Mouse (Mus musculus): ENCODE measurements around the gene Naa38. TPM values are rescaled to one million over a fixed set of nuclear protein-coding genes. Genes with fewer than 3 reads are reported as not detected.

Gene Naa38
- polyA plus RNA-seq, 1 experiment = 43.9 TPM

DNA sequence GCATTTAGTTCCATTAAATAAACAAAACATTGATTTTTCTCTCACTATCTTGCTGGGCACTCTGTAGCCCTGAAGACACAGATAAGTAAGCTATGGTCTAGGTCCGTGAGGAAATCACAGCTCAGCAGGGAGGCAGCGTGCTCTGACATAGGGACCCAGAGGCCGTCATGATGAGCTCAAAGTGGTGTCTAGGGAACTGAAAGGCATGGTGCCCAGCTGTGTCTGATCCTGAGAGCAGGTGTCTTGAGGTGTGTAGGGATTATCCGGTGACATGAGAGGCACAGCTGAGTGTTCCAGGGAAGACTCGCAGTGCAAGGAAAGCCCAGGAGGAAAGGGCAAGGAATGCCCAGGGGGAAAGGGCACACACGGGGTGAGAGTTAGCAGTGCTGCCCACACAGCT, 37.9 kb downstream of the Naa38 start:
- TF ChIP-seq POLR2A (IDR thresholded peaks at IDR 0.05; ENCODE audit: borderline replicate concordance, control insufficient read depth, low read depth, low read length) (no peak), CTCF (IDR thresholded peaks at IDR 0.05; ENCODE audit: control insufficient read depth, insufficient read depth, low read length) (no peak)
- peaks cover 3% of the 10 kb centered on the region; the same call in 1 of the 2 replicates for H3K4me1 ChIP-seq (ENCODE audit: control insufficient read depth, insufficient read depth, low read length)
- 77% methylated on average over 6 of the region's 6 CpGs for WGBS
- H3K4me3 ChIP-seq (replicated peaks; ENCODE audit: control insufficient read depth, low read depth, low read length) = no peak overlapping the region
- H3K27ac ChIP-seq (ENCODE audit: control insufficient read depth, insufficient read depth, low read depth, low read length, poor library complexity) = no peak overlapping the region

DNA sequence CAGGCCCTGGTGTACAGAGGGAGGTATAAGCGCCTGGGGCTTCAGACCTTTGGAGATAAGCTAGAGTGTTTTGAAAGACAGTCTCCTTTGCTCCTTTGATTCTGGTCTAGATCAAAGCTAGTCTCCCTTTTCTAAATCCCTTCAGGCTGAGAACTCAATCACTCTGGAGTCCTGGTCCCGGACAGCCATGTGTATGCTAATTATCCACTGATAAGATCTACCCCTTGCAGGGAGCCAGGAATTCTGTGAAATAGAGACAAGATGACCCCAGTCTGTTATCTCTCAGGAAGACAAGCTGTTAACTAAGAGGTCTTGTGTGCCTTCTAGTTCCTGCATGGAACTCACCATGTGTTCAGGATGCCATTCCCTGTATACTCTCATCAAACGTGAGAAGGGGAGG, 42.0 kb downstream of the Naa38 start:
- TF ChIP-seq POLR2A (IDR thresholded peaks at IDR 0.05; ENCODE audit: borderline replicate concordance, control insufficient read depth, low read depth, low read length) (no peak), CTCF (IDR thresholded peaks at IDR 0.05; ENCODE audit: control insufficient read depth, insufficient read depth, low read length) (no peak)
- Histone ChIP-seq H3K27ac (ENCODE audit: control insufficient read depth, insufficient read depth, low read depth, low read length, poor library complexity) (no peak overlapping the region), H3K4me1 (ENCODE audit: control insufficient read depth, insufficient read depth, low read length) (no peaks in the 10 kb centered on the region; the same call in 1 of the 2 replicates), H3K4me3 (replicated peaks; ENCODE audit: control insufficient read depth, low read depth, low read length) (no peak overlapping the region)
- 74% methylated on average over 3 of the region's 3 CpGs for WGBS

- H3K4me1 ChIP-seq (ENCODE audit: control insufficient read depth, insufficient read depth, low read length) = no peaks in the 10 kb centered on the region; the same call in 1 of the 2 replicates
- H3K4me3 ChIP-seq (replicated peaks; ENCODE audit: control insufficient read depth, low read depth, low read length) = no peak overlapping the region
- 48% methylated on average over 5 of the region's 5 CpGs for WGBS
- no peak for TF ChIP-seq CTCF (IDR thresholded peaks at IDR 0.05; ENCODE audit: control insufficient read depth, insufficient read depth, low read length)
- no peak for TF ChIP-seq POLR2A (IDR thresholded peaks at IDR 0.05; ENCODE audit: borderline replicate concordance, control insufficient read depth, low read depth, low read length)
- no peak overlapping the region for H3K27ac ChIP-seq (ENCODE audit: control insufficient read depth, insufficient read depth, low read depth, low read length, poor library complexity)
Measured at GRCm38 (mm10) chr11:69443328-69443727, 48.0 kb downstream of the Naa38 start.

Other genes starting within 250 kb of the Naa38 start
- not detected in 2 replicates for gene Alox12b, start 238.5 kb upstream of the Naa38 start, polyA plus RNA-seq (2011; ENCODE audit: insufficient read depth, insufficient read length, low replicate concordance, missing spikeins)
- not detected in 2 replicates for gene Alox8, start 197.6 kb upstream of the Naa38 start, polyA plus RNA-seq (2011; ENCODE audit: insufficient read depth, insufficient read length, low replicate concordance, missing spikeins)
- gene Gucy2e, start 158.5 kb upstream of the Naa38 start, polyA plus RNA-seq (2011; ENCODE audit: insufficient read depth, insufficient read length, low replicate concordance, missing spikeins) = not detected in 2 replicates
- gene Cntrob, start 71.7 kb upstream of the Naa38 start, polyA plus RNA-seq (2011; ENCODE audit: insufficient read depth, insufficient read length, low replicate concordance, missing spikeins) = 43.7 and 59.8 TPM in 2 replicates
- gene Trappc1, start 71.5 kb upstream of the Naa38 start, polyA plus RNA-seq (2011; ENCODE audit: insufficient read depth, insufficient read length, low replicate concordance, missing spikeins) = 50.7 and 71.7 TPM in 2 replicates
- gene Kcnab3, start 69.2 kb upstream of the Naa38 start, polyA plus RNA-seq (2011; ENCODE audit: insufficient read depth, insufficient read length, low replicate concordance, missing spikeins) = not detected in 2 replicates
- gene Rnf227, start 55.0 kb upstream of the Naa38 start, polyA plus RNA-seq (2011; ENCODE audit: insufficient read depth, insufficient read length, low replicate concordance, missing spikeins) = 1.7 TPM in 1 of 2 replicates, not detected in the other
- 49.6 and 54.5 TPM in 2 replicates for gene Chd3, start 26.1 kb upstream of the Naa38 start, polyA plus RNA-seq (2011; ENCODE audit: insufficient read depth, insufficient read length, low replicate concordance, missing spikeins)
- gene Cyb5d1, start 144 bp downstream of the Naa38 start, polyA plus RNA-seq (2011; ENCODE audit: insufficient read depth, insufficient read length, low replicate concordance, missing spikeins) = 5.1 and 9.1 TPM in 2 replicates
- 1.6 TPM in 1 of 2 replicates, not detected in the other for gene Tmem88, start 2.7 kb downstream of the Naa38 start, polyA plus RNA-seq (2011; ENCODE audit: insufficient read depth, insufficient read length, low replicate concordance, missing spikeins)
- gene Kdm6b, start 18.2 kb downstream of the Naa38 start, polyA plus RNA-seq (2011; ENCODE audit: insufficient read depth, insufficient read length, low replicate concordance, missing spikeins) = 13.7 and 29.2 TPM in 2 replicates
- gene Dnah2, start 153.6 kb downstream of the Naa38 start, polyA plus RNA-seq (2011; ENCODE audit: insufficient read depth, insufficient read length, low replicate concordance, missing spikeins) = 0.90 and 1.4 TPM in 2 replicates
- 1.9 and 2.2 TPM in 2 replicates for gene Efnb3, start 164.7 kb downstream of the Naa38 start, polyA plus RNA-seq (2011; ENCODE audit: insufficient read depth, insufficient read length, low replicate concordance, missing spikeins)
- 28.1 and 36.2 TPM in 2 replicates for gene Wrap53, start 184.8 kb downstream of the Naa38 start, polyA plus RNA-seq (2011; ENCODE audit: insufficient read depth, insufficient read length, low replicate concordance, missing spikeins)
- 34.5 and 71.7 TPM in 2 replicates for gene Trp53, start 184.9 kb downstream of the Naa38 start, polyA plus RNA-seq (2011; ENCODE audit: insufficient read depth, insufficient read length, low replicate concordance, missing spikeins)
- 12.1 and 16.9 TPM in 2 replicates for gene Atp1b2, start 210.5 kb downstream of the Naa38 start, polyA plus RNA-seq (2011; ENCODE audit: insufficient read depth, insufficient read length, low replicate concordance, missing spikeins)
- gene Shbg, start 222.4 kb downstream of the Naa38 start, polyA plus RNA-seq (2011; ENCODE audit: insufficient read depth, insufficient read length, low replicate concordance, missing spikeins) = not detected in 2 replicates
- gene Sat2, start 226.5 kb downstream of the Naa38 start, polyA plus RNA-seq (2011; ENCODE audit: insufficient read depth, insufficient read length, low replicate concordance, missing spikeins) = 1.4 and 2.4 TPM in 2 replicates
- gene Fxr2, start 237.5 kb downstream of the Naa38 start, polyA plus RNA-seq (2011; ENCODE audit: insufficient read depth, insufficient read length, low replicate concordance, missing spikeins) = 32.3 and 66.3 TPM in 2 replicates